Mouse (Mus musculus) right cerebral cortex, postnatal 36 days (tissue): Measurements from ENCODE around the gene Zscan5b.
"Not testable (repeated sequence)": the region's sequence is repeated elsewhere in the genome, so short reads cannot be mapped to it uniquely, and the experiment has no call there.

Source experiments
- DNase-seq, 2 experiments: peaks; one replicate each; pipeline ENCODE4 v3.0.0; 2022; ENCODE audit warnings: low spot score in 2 of 2, mixed read lengths in 1 of 2

Zscan5b gene

GRCm38 (mm10) chr7:6221978-6222377, at the start of gene Zscan5b:
Gene Zscan5b, plus strand, starts transcription at chr7:6222278.
- no peak for DNase-seq

- no peak for DNase-seq
Observed at GRCm38 (mm10) chr7:6172674-6173244, 49.3 kb upstream of the Zscan5b start.

- DNase-seq: no peak
Observed at GRCm38 (mm10) chr7:6173872-6174271, 48.2 kb upstream of the Zscan5b start.

GRCm38 (mm10) chr7:6174365-6174987, 47.6 kb upstream of the Zscan5b start:
- DNase-seq: not testable (repeated sequence)

- DNase-seq: no peak
Observed at GRCm38 (mm10) chr7:6179013-6179412, 43.1 kb upstream of the Zscan5b start.

GRCm38 (mm10) chr7:6182882-6183281, 39.2 kb upstream of the Zscan5b start:
- no peak for DNase-seq

- no peak for DNase-seq
Observed at GRCm38 (mm10) chr7:6183802-6184201, 38.3 kb upstream of the Zscan5b start.

- no peak for DNase-seq
Observed at GRCm38 (mm10) chr7:6184521-6184920, 37.6 kb upstream of the Zscan5b start.

- DNase-seq: no peak
Observed at GRCm38 (mm10) chr7:6185391-6185790, 36.7 kb upstream of the Zscan5b start.

- DNase-seq: no peak
Observed at GRCm38 (mm10) chr7:6186176-6186575, 35.9 kb upstream of the Zscan5b start.

GRCm38 (mm10) chr7:6186756-6187155, 35.3 kb upstream of the Zscan5b start:
- no peak for DNase-seq

- no peak for DNase-seq
Observed at GRCm38 (mm10) chr7:6189542-6189941, 32.5 kb upstream of the Zscan5b start.

GRCm38 (mm10) chr7:6191376-6191775, 30.7 kb upstream of the Zscan5b start:
- peak; percentile 62 to 73 for DNase-seq

- no peak for DNase-seq
Observed at GRCm38 (mm10) chr7:6194129-6194528, 27.9 kb upstream of the Zscan5b start.

GRCm38 (mm10) chr7:6195777-6196176, 26.3 kb upstream of the Zscan5b start:
- DNase-seq: no peak

- no peak for DNase-seq
Observed at GRCm38 (mm10) chr7:6196790-6197189, 25.3 kb upstream of the Zscan5b start, which contains the start of gene Galp. Gene Galp, plus strand, starts transcription at chr7:6197090.

- no peak for DNase-seq
Observed at GRCm38 (mm10) chr7:6204200-6204599, 17.9 kb upstream of the Zscan5b start.

- DNase-seq: no peak
Observed at GRCm38 (mm10) chr7:6213144-6213543, 8.9 kb upstream of the Zscan5b start.

GRCm38 (mm10) chr7:6214691-6215090, 7.4 kb upstream of the Zscan5b start:
- DNase-seq: not testable (repeated sequence)

- DNase-seq: no peak
Observed at GRCm38 (mm10) chr7:6220147-6220546, 1.9 kb upstream of the Zscan5b start.

- DNase-seq: not testable (repeated sequence)
Observed at GRCm38 (mm10) chr7:6228491-6228890, 6.4 kb downstream of the Zscan5b start.

GRCm38 (mm10) chr7:6239787-6240186, 17.7 kb downstream of the Zscan5b start:
- no peak for DNase-seq

GRCm38 (mm10) chr7:6240841-6241425, 18.9 kb downstream of the Zscan5b start:
- DNase-seq: not testable (repeated sequence)
